Mouse (Mus musculus) liver, embryonic 14.5 days (tissue): ENCODE results near the gene Atf7ip2.

Source experiments
- CTCF ChIP-seq: IDR thresholded peaks from 2 replicates; pipeline ENCODE4 v1.5.1; 2016; ENCODE audit warnings: antibody characterized with exemption, low read depth, control low read depth
- EP300 ChIP-seq: IDR thresholded peaks from 2 replicates; pipeline ENCODE4 v1.6.1; 2016; ENCODE audit warnings: antibody characterized with exemption, low read depth

DNA sequence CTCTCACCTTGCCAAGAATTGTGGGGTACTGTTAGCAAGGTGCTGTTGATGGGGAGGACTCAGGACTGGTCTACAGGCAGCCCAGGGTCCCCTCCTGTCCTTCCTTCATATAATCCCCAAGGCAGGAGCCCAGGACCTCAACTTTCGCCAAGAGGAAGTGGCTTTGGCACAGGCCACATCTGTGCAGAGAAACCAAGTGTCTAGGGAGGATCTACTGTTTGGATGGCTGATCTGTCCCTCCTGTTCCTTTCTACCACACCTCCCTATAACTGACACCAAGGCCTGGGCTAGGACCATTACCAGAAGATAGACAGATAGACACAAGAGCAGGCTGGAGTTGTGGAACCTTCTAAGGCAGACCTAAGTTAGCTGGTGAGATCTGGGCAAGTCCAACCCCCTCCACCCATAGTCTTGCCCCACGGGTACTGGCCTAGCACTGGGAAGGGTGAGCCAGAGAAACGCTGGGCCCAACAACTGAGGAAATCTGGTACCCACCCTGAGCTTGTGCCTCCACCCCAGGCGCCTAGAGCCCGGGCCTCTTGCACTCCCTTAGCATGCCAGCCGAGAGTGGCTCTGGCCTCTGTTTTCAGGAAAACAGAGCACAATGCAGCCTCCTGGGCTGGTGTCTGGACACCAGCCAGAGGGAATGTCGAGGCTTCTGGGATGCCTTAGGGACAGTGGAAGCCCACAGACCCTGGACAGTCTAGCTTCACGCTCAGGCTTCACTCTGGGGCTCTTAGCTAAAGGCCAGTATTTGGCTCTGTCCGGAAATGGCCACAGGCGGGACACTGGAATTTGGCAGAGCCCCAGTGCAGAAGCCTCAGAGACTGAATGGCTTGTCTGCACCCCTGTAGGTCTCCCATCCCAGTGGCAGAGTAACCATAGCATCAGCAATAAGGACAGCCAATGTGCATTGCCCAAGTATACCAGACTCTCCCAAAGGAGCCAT is 105.5 kb downstream of the Atf7ip2 start:
- TF ChIP-seq EP300 (no peak), CTCF (no peak)
